Mouse (Mus musculus) megakaryocyte, embryonic 14.5 days (primary cell): ENCODE data around the gene Aen.

Experiments
- FLI1 ChIP-seq: IDR thresholded peaks from 2 replicates; pipeline ENCODE4 v1.6.1; 2012; ENCODE audit warnings: low read length, inconsistent platforms, mixed read lengths
- GATA1 ChIP-seq: IDR thresholded peaks from 3 replicates; pipeline ENCODE4 v1.6.1; 2012; ENCODE audit warnings: mixed read lengths, low read length, inconsistent platforms, borderline replicate concordance

- TF ChIP-seq FLI1 (peak; percentile 88), GATA1 (peak; percentile 89)
Observed at GRCm38 (mm10) chr7:78893917-78894316, 1.7 kb upstream of the Aen start.
